Mouse (Mus musculus) myocyte (in vitro differentiated cells): Measurements from ENCODE around the gene Kcnd2.

Experiments
- MYOD1 ChIP-seq, 3 experiments: IDR thresholded peaks; one replicate each; pipeline ENCODE4 v1.6.1; 2011; ENCODE audit warnings: control low read depth in 2 of 3, low read depth in 2 of 3, mild to moderate bottlenecking in 2 of 3, moderate library complexity in 1 of 3; ENCODE audit not compliant: insufficient read length in 2 of 3, control insufficient read depth in 1 of 3
- MYOG ChIP-seq, 3 experiments: IDR thresholded peaks; one replicate each; pipeline ENCODE4 v1.6.1; 2011; ENCODE audit warnings: control low read depth in 2 of 3, low read depth in 2 of 3, mild to moderate bottlenecking in 2 of 3; ENCODE audit not compliant: insufficient read length in 2 of 3, control insufficient read depth in 1 of 3, insufficient read depth in 1 of 3
- POLR2A ChIP-seq: IDR thresholded peaks from one replicate; pipeline ENCODE4 v1.6.1; 2011; ENCODE audit warnings: low read depth, mild to moderate bottlenecking, control low read depth, moderate library complexity; ENCODE audit not compliant: insufficient read length
- POLR2AphosphoS2 ChIP-seq: IDR thresholded peaks from one replicate; pipeline ENCODE4 v1.6.1; 2011; ENCODE audit warnings: low read depth, control low read depth; ENCODE audit not compliant: insufficient read length
- TCF12 ChIP-seq: IDR thresholded peaks from one replicate; pipeline ENCODE4 v1.6.1; 2011; ENCODE audit warnings: mild to moderate bottlenecking, control low read depth; ENCODE audit not compliant: poor library complexity, insufficient read depth, severe bottlenecking

- TF ChIP-seq MYOG (IDR thresholded peaks at IDR 0.05; ENCODE audit: control insufficient read depth in 1 of 3, insufficient read depth in 1 of 3, insufficient read length in 2 of 3, low read depth in 2 of 3) (no peak), POLR2A (no peak), POLR2AphosphoS2 (no peak), MYOD1 (IDR thresholded peaks at IDR 0.05; ENCODE audit: control insufficient read depth in 1 of 3, insufficient read length in 2 of 3, low read depth in 2 of 3) (no peak), TCF12 (no peak)
Measured at GRCm38 (mm10) chr6:21722238-21722637, 506.9 kb downstream of the Kcnd2 start.
